Mouse (Mus musculus) lung, adult 2 months (tissue): Measurements from ENCODE around the gene Mthfs.
"Not testable (repeated sequence)": the region's sequence is repeated elsewhere in the genome, so short reads cannot be mapped to it uniquely, and the experiment has no call there.

ENCODE experiments used
- CTCF ChIP-seq: fragments of 200-500 bp; IDR thresholded peaks from 2 replicates; pipeline ENCODE4 v1.5.1; 2011; ENCODE audit warnings: mild to moderate bottlenecking, low read length, control low read depth; ENCODE audit not compliant: insufficient read depth
- POLR2A ChIP-seq: fragments of 200-500 bp; IDR thresholded peaks from 2 replicates; pipeline ENCODE4 v1.6.1; 2011; ENCODE audit warnings: low read depth, mild to moderate bottlenecking, control low read depth, low read length, borderline replicate concordance; ENCODE audit errors: extremely low read depth

DNA sequence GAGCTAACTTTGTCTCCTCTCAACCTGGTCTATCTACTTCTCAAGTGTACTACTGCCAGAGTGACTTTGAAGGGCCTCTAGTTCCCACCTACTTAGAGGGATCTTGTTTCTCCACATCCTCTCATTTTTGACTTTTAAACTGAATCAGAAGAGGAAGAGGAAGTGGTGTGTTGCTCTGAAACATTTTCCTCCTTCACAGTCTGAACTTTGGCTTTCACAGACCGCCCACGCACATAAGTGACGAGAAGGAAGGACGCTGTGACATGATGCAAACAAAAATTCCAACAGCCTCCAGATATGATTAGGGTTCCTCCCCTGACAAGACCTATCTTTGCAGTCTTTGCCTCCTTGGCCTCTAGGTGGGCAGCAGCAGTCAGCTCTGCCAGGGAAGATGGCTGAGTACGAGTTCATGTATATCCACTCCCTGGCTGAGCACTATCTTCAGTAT is 11.5 kb upstream of the Mthfs start, which contains the start of the genes Bcl2a1b and Gm29094:
- TF ChIP-seq POLR2A, CTCF: not testable (repeated sequence)
